Mouse (Mus musculus) liver (tissue): ENCODE measurements around the gene Gm37240.

Source experiments
- DNase-seq: peaks from one replicate; pipeline ENCODE4 v3.0.0-alpha.2; 2020; ENCODE audit warnings: mixed read lengths

Gene Gm37240

DNA sequence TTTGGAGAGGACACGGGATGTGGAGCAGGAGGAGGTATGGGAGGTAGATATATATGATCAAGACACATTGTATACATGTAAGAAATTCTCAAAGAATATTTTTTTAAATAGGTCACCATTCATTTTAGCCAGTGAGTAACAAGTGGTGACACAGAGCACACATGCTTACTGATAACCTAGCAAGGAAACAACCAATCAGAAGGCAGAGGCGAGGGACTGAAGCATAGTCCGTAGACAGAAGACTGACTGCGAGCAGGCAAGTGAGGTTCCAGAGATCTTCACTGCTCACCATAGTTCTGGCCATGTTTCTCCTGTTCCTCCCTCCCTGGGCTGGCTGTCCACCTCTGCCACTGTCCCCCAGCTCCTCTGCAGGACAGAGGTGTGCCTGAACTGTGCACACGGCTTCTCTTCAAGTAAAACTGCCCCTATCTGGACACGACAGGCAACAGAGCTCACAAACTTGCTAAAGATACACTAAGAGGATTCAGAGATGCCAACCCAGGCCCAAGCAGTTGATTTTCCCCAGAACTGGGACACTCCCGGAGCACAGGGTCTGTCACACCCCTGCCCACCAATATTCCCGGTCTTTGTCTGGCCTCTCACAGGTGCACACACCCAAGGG lies 207.9 kb downstream of the Gm37240 start:
- DNase-seq = peak; percentile 12

DNA sequence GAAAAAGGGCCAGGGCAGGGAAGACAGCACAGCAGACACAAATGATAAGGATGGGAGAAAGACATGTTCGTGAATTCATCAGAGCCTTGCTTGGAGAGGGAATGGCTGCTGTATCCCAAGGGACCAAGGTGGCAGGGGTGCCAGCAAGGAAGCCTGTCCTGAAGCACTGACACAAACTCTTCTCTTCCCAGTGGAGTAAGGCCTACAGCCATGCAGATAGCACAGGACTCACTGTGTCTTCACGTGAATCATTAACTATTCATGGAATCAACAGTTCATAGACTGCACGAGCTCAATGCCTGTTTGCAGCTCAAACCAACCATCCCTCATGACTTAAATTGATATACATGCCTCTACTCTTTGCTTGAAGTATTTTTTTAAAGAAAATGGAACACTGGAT lies 209.4 kb downstream of the Gm37240 start:
- DNase-seq = no peak

DNA sequence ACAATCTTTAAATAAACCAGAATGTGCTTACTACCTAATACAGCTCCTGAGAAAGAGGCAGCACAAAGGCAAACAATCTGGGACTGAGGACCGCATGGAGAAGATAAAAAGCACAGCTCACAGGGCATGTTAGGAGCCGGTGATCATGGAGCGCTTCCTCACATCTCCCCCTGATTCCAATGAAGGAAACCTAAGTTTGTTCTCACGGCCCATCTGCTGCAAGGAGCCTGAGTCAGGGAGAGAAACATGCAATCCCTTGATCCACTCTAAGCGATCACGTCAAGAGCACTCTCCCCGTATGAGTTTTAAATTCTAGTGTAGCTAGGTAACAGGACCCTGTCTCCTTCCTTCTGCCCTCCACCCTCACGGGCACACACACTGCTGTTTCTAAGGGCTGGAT lies 210.2 kb downstream of the Gm37240 start:
- DNase-seq = no peak

DNA sequence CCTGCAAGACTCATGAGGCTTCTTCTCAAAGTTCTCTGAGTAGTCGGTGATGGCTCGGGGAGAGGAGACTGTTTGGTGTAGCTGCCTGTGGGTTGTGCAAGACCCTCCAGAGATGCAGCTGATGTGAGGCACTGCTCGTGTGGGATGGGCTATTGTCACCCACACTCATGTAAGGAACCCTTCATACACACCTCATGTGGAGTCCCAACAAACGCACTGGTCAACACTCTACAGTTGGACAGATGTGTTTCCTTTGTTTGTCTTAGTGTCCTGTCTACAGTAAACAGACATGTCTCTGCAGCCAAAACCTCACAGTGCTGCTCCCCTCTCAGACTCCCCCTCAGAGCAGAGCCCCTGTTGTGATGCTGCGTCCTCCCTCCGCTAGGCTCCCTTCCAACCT lies 217.5 kb downstream of the Gm37240 start:
- no peak for DNase-seq

DNA sequence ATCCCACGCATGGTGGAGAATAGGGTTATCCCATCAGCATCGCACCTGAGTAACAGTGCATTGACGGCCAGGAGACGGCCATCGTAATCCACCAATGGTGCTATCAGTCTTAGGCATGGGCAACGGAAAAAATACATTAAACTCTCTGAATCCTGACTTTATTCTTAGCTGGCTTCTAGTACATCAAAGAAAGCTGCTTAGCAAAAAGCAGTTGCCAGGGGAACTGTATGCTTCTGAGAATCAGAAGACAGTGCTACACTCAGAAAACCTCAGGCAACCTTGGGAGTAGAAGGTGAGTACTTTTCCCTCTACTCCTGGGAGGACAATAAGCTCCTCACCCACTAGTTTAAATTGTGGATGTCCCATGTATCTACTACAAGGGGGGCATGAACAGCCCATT lies 219.6 kb downstream of the Gm37240 start:
- no peak for DNase-seq

DNA sequence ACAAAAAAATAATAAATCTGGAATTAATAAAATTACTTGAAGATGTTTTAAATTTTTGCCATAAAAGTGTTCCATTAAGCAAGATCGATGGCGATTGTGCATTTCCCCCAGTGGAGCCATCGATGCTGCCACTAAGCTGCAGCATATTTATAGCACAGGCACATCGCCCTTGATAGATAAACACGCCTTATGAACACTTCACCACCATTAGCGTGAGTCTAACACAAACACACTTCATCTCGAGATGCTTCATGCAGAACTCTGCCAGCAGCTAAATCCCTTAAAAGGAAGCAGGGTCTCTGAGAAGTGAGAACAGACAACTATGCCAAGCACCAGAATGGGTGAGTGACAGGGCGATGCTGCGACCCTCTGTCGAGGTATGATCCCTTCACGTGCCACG lies 220.6 kb downstream of the Gm37240 start:
- no peak for DNase-seq

DNA sequence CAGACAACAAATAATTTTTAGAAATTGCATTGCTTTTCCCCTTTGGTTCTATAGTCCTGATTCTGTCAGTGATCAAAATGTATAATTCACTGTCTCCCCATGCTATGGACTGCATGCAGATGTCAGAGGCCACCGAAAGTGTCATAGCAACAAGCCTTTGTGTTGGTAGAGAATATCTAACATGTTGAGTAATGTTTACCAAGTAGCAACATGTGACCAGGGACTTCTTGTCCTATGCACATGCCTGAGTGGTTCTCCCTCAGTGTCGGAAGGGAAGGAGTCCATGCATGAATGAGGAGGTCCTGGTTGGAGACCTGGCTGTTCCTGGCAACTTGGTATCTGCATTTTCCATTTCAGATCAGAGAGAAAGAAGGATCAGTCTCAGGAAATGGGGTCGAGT lies 221.2 kb downstream of the Gm37240 start:
- DNase-seq = no peak

DNA sequence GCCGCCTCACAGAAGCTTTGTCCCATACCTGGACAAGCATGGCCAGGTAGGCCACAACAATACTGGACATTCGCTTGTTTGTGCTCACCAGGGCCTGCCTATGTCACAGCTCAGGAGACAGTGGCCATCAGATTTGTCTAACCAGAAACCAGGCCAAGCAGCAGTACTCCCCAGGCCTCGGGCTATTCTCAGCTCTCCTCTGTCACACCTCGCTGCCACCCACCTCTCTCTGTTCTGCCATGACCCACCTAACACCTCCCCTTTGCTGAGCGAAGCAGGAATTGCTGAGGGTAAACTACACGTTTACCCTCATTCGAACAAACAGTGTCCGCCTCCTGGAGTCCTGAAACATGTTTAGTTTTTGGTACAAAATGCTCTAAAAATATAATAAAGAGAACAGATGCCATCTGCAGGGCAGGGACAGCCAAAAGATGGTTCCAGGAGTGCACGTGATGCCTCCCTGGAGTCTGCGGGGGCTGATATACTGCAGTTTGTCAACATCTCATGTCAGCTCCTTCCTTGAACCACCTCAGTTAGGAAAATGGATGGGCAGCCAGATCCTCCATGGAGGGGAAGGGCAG lies 222.6 kb downstream of the Gm37240 start:
- DNase-seq = no peak

DNA sequence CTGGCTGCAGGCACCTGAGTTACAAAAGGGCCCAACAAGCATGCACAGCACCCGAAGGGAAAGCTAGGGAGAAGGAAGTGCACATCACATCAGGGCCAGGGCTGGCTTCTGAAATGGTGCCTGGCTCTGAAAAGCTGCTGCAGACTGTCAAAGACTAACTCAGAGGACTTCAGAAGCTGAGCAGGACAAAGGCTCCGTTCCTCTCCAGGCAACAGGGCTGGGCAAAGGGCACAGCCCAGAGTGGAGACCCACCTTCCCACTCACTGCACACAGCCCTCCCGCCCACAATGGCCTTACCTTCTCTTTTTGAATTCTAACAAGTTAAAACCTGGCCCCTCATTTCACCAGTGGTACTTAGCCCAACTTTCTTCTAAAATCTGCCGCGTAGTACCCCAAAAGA lies 223.5 kb downstream of the Gm37240 start:
- no peak for DNase-seq

DNA sequence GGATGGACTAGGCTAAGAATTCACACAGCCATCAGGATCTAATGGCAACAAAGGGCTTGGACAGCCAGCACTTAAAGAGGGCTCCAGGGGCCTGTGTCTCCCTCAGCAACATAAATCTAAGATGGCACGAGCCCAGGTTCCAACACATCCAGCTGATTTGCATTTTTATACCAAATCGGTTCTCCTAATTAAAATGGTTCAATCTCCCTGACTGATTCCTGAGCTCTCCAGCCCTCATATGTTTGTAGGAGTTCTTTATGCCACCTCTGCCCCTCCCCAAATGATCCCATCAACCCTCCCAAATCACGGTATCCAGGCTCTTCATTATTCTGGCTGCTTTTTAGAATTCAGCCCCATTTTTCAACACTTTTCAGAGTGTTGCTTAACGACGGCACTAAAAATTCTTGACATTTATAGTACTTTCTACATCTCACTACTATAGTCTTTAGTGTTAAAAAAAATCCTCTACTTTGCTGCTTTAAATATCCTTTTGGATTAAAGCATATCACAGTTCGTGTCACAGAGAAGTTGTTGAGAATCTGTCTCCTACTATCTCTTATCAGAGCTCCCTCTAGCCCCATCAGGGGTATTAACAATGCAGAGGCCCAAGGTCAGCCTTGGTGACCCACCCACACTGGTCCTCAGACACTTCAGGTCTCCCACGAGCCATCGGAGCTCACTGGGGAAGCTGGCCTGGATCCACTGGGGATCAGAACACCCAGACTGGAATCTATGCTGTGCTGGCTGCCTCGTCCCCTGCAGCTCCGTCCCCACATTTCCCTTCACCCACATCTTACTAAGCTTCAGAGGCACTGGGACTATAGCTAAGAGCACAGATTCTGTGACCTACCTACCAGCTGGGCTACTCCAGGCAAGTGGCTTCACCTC lies 225.1 kb downstream of the Gm37240 start:
- no peak for DNase-seq

DNA sequence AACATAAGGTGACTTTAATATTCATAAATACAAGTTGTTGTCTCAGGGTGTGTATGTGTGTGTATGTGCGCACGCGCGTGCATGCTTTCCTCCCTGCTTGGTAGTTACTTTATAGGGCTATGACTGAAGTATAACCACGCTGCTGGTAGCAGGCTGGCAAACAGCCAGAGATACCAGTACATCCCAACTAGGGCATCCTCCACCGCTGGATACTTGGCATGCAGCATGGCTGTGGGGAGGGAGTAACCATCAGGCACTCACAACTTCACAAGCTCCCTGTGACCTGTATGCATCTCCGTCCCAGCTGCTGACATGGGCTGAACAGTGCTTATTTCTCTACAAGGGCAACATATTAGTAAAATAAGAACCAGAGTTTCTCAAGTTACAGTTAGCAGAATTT lies 227.6 kb downstream of the Gm37240 start:
- no peak for DNase-seq

DNA sequence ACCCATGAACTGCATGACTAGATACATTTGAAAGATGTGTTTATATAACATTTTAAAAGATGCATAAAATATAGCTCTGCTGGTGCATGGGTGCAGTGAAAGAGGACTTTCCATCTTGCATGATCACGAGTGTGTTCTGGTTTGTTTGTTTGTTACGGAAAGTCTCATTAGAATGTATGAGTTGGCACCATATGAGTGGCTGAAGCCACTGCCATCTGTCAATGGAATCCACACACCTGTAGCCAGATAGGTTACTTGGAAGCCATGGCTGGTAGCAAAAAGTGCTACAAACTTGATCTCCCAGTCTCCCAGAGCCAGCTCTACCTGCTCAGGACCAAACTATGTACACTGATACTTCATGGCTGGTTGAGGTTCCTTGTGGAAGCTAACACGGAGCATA lies 231.8 kb downstream of the Gm37240 start:
- no peak for DNase-seq

DNA sequence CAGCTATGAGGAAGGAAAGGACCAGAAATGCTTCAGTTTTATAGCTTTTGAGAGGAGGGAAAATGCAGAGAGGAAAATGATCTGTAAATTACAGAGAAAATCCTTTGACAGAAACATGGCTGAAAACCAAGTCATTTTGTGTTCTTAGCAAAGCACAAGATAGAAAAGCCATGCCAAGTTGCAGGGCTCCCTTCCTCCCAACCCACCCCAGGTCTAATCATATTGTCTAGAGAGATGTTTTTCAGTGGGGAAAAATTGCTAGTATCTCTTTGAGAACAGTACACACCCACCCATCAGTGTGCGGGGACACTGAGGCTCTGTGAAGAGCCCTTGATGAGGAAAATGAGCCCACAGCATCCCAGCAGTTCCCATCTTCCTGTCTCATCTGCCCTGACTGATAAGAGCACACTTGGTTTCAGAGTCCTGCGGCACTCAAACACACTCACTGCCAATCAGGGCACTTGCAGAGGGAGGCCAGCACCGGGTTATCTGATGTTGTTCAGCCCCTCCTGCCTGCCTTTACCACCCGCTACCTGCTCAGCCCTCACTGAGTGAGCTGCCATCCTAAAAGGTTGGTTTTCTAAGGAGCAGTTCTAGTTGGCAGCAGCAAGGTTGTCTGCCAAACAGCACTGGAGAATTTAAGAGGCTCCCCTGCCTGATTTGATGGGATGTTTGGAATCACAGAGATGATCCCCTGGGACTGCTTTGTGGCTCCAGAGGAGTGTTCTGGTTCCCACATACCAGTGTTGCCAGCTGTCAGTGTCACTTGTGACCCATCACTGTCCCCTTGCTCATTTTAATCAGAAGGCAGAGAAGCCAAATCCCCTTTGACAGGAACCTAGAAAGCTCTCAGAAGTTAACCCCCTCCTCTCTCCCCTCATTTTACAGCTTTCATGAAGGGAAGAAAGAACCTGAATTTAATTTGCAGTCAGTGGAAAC lies 234.3 kb downstream of the Gm37240 start:
- DNase-seq = peak; percentile 14

DNA sequence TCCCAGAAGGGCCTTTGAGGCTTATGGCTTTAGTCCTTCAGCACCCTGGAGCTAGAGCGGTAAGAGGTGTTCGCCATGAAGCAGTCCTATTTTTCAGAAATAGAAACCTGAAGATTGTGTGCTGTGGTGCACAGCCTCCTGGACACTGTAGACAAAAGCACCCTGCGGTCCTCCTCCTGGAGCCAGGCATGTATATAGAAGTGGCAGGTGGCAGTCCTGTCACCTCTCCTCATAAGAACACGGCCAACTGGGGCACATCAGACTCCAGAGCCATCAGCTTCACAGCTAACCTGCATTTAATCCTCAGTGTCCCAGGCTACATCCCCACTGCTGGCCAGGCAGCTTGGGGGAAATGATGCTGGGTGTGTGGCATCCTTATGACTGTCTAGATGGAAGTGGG lies 238.1 kb downstream of the Gm37240 start:
- DNase-seq = no peak

DNA sequence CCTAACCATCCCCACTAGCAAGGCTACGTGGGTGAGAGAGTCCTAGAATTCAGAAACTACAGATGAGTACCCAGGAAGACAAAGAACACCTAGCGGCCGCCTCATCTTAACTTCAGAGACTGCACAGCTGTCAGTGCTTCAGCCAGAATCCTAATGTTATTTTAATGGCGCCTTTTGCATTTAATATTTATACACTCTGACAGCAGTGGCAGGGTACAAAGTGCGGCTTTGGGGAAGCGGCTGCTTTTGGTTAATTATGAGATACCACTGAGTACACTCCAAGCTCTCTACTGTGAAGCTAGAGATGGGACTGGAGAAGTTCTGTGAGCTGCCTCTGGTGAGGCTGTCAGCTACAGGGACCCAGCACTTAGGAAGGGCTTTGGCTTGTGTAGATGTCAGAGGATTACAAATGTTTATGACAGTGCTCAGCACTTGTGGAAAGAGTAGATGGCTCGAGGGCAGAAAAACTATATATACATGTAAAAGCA lies 241.8 kb downstream of the Gm37240 start:
- no peak for DNase-seq

DNA sequence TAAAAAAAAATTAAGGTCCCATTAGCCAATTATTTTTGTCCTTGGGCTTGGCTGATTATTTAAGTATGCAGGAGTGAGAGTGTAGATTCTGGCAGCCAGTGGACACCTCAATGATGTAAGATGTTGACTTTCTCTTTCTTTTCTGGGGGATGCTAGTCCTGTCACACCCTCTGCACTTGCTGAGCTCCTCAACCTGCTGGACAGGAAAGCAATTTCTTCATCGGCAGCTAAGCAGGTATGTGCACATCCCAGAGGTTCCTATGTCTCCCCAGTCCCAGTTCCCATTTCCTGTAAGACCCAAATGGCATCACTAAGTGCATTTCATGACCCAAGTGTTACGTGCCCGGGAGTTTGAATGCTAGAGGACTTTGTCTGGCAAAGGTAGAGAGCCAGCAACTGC lies 242.5 kb downstream of the Gm37240 start:
- no peak for DNase-seq

DNA sequence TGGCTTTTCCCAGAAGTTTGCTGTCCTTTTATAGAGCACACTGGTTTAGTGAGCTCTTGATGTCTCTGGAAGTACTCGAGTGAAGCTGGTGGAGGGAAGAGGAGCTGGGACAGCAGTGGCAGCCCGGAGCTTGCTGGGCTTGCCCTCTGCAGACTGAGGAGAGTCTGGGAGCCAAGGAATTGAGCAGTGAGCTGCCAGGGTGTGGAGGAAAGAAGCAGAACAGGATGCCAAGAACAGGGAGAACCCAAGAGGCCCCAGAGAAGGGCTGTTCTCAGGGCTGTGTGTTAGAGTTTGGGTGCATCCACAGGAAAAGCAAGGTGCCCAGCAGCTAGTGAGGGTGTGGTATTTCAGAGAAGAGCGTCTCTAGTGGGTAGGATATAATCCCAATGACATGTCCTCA lies 245.6 kb downstream of the Gm37240 start:
- DNase-seq = no peak

DNA sequence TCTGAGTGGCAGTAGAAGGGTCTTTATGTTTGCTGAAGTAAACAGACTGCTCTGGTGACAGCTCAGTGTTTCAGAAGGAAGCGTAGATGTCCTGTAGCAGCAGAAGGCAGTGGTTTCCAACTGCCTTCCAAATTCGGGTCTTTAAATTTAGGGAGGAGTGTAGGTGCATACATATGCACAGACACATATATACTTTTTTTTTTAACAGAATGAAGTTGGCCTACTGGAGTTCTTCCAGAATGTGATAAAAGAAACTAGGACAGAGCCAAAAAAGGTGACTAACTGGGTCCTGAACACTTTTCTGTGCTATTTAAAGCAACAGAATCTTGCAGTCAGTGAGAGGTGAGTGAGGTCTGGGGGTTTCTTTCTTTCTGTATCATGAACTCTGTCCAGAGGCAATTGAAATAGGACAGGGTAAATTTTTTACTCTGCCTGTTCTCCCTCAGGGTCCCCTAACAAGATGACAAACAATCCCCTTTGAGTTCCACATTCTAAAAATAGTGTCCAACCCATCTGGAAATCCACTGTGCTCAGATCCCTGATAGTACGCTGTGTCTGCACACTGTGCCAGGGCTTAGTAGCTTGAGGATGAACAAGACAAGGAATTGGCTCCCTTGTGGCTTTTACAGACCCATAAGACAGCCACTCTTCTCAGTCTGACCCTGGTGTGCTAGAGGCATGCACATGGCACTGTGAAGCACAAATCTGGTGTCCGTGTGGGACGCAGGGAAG lies 250.4 kb downstream of the Gm37240 start:
- no peak for DNase-seq

DNA sequence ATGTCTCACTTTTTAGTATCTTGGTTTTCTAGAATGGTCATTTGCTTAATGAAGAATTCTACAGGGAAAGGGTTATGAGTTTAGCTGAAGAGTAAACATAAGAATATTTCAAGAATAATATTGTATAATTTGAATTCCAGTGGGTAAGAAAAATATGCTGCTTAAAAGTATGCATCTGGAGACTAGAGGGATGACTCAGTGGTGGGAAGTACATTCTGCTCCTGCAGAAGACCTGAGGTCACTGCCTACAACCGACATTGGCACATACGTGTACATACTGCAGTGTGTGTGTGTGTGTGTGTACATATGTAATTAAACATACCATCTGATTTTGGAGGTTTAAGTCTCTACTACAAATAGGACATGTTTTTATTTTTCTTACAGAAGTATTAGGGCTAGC lies 251.7 kb downstream of the Gm37240 start:
- no peak for DNase-seq

DNA sequence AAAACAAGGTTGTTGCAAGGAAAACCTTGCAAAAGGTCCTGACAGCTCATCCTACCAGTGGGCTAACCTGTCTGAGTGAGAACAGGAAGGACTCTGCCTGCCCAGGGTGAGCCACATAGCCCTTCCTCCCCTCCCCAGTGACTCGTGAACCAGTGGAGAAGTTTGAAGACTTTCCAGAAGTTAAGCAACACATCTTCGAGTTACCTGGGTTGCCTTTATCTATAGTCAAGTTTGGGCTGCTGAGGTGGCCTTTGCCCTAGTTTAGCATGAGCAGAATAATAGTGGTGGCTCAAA lies 252.2 kb downstream of the Gm37240 start:
- DNase-seq = no peak

DNA sequence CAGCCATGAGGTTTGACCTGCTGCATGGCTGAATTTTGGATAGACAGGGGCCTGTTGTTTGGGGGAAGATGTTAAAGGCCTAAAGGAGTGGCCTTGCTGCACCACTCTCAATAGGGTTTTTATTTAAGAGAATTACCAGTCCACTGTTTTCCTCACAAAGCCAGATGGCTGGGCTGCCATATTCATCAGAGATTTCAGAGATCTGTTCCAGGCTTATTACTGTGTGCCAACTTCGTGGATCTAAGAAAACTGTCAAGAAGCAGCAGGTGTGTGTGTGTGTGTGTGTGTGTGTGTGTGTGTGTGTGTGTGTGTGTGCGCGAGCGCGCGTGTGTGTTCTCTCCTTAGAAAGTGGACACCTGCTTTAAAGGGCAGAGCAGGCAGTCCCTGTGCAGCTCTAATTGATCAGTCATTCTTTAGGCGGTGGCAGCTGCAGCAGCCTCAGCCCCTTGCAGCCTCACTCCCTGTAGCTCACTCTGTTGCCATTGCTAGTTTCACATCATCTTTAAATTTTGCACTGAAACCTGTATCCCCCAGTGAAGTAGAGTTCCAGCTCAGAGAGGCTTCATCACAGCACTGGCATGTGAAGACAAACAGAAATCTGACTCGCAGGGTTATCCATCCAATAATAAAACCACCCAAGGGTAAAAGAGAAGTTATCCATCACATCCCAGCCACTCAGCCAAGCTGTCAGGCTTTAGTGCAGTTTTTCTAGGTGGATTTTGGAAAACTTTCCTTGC lies 252.8 kb downstream of the Gm37240 start:
- no peak for DNase-seq

DNA sequence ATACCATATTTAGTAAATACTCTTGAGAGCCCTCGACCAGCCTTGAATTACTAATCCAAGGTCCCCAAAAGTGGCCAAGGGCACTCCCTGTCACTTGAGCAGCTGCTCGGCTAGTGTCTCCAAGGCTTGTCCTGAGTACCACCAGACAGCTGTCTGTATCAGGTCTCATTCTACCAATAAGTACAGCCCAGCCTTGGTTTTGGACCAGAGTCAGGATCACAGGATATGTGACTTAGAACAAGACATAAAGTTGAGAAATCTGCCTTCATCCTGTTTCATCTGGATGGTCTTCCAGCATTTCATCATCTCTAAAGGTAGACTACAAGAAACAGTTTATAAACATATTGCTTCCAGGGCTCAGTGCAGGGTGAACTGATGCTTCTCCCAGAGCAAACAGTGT lies 253.6 kb downstream of the Gm37240 start:
- DNase-seq = no peak
